Mouse (Mus musculus) Patski (cell line): ENCODE results near the gene Vash2. TPM values are rescaled to one million over a fixed set of nuclear protein-coding genes. Genes with fewer than 3 reads are reported as not detected.

Experiments used
- ATAC-seq: fragments of 100-300 bp; one replicate; pipeline ENCODE4 v1.8.0; 2021
- CTCF ChIA-PET: fragments of 350-600 bp; sonication (Branson Sonifier 250); formaldehyde crosslinking; loops from one replicate; lab custom pipeline; 2022; ENCODE audit warnings: inconsistent platforms; lab: Charles Lee
- POLR2A ChIA-PET: fragments of 350-600 bp; sonication (Branson Sonifier 250); formaldehyde crosslinking; loops from one replicate; lab custom pipeline; 2022; ENCODE audit warnings: antibody characterized with exemption, inconsistent platforms; lab: Charles Lee
- DNase-seq: peaks from one replicate; pipeline ENCODE4 v3.0.0-alpha.2; 2011; ENCODE audit warnings: low read depth, low spot score
- H3K27me3 ChIP-seq: fragments of 371-371 bp; one replicate; pipeline ENCODE4 v1.5.1; 2021
- CTCF ChIP-seq: fragments of 100-300 bp; IDR thresholded peaks from one replicate; pipeline ENCODE4 v1.5.1; 2021
- in situ Hi-C: fragments of 300-500 bp; cut with MboI; formaldehyde crosslinking; loops from 3 replicates; pipeline ENCODE4 v1.11.1; 2018; ENCODE audit warnings: low pct_unique_long_range_greater_than_20kb, mixed read lengths
- polyA plus RNA-seq: library from polyadenylated mRNA; unstranded; gene quantifications from one replicate; pipeline ENCODE4 v1.2.3, GENCODE M21; 2021

The Vash2 gene
- polyA plus RNA-seq, 1 experiment from 2014 or later, result 5.4 TPM

GRCm38 (mm10) chr1:190904136-190904535 is 75.0 kb downstream of the Vash2 start:
- H3K27me3 ChIP-seq, result no peaks in the 10 kb centered on the region
- DNase-seq, result no peak
- in situ Hi-C loops, result no loop called here
- no peak for ATAC-seq
- TF ChIP-seq CTCF, result no peak
- CTCF ChIA-PET, result no interaction called here
- POLR2A ChIA-PET, result no interaction called here

GRCm38 (mm10) chr1:190901082-190901481 is 78.0 kb downstream of the Vash2 start:
- TF ChIP-seq CTCF, result no peak
- DNase-seq (no peak), ATAC-seq (no peak)
- ChIA-PET POLR2A (no interaction called here), CTCF (no interaction called here)
- no peaks in the 10 kb centered on the region for H3K27me3 ChIP-seq
- in situ Hi-C loops, result no loop called here

GRCm38 (mm10) chr1:190898899-190899575 is 80.1 kb downstream of the Vash2 start:
- POLR2A ChIA-PET, result no interaction called here
- no peak for TF ChIP-seq CTCF
- no peak for ATAC-seq
- no peaks in the 10 kb centered on the region for H3K27me3 ChIP-seq
- no peak for DNase-seq
- CTCF ChIA-PET, result interaction anchor here (1.1 to 1.6 kb wide), 3 partner anchors 10 to 20 kb away, joined by 3 to 5 read pairs (median 4); no protein-coding TSS in a partner anchor
- in situ Hi-C loops, result loop anchor here (25.0 kb wide), 1 partner anchor 1887 kb away; the partner anchor contains the start of gene Kctd3

- in situ Hi-C loops, result loop anchor here (25.0 kb wide), 1 partner anchor 1886 kb away; the partner anchor contains the start of gene Kctd3
- no peaks in the 10 kb centered on the region for H3K27me3 ChIP-seq
- POLR2A ChIA-PET, result no interaction called here
- ATAC-seq, result no peak
- no peak for DNase-seq
- no peak for TF ChIP-seq CTCF
- CTCF ChIA-PET, result no interaction called here
Observed at GRCm38 (mm10) chr1:190898186-190898585, 80.9 kb downstream of the Vash2 start.

Other genes with a start within 250 kb of the Vash2 start
- gene Rps6kc1, start 67.5 kb downstream of the Vash2 start, polyA plus RNA-seq, result 16.5 TPM
- 54.1 TPM for gene Angel2, start 54.2 kb downstream of the Vash2 start, polyA plus RNA-seq
- 20.0 TPM for gene Flvcr1, start 46.9 kb upstream of the Vash2 start, polyA plus RNA-seq
- gene Spata45, start 57.3 kb upstream of the Vash2 start, polyA plus RNA-seq, result not detected
- gene Tatdn3, start 83.6 kb upstream of the Vash2 start, polyA plus RNA-seq, result 18.7 TPM
- 7.1 TPM for gene Nsl1, start 83.7 kb upstream of the Vash2 start, polyA plus RNA-seq
- 2.9 TPM for gene Batf3, start 118.6 kb upstream of the Vash2 start, polyA plus RNA-seq
- 0.08 TPM for gene Fam71a, start 185.5 kb upstream of the Vash2 start, polyA plus RNA-seq
- 47.6 TPM for gene Atf3, start 238.7 kb upstream of the Vash2 start, polyA plus RNA-seq